Mouse (Mus musculus): ENCODE data around the gene Spata7. TPM values are rescaled to one million over a fixed set of nuclear protein-coding genes. Genes with fewer than 3 reads are reported as not detected.

The Spata7 gene
- total RNA-seq, 2 experiments from 2014 or later = 7.4 to 7.7 TPM

- intact Hi-C loops (cut with DNase I) = no loop called here
- peak; percentile 29 to 34 for DNase-seq
Measured at GRCm38 (mm10) chr12:98669864-98670263, 41.9 kb downstream of the Spata7 start.

GRCm38 (mm10) chr12:98670429-98670828 lies 42.5 kb downstream of the Spata7 start:
- intact Hi-C loops (cut with DNase I) = no loop called here
- DNase-seq = no peak

- intact Hi-C loops (cut with DNase I) = loop anchor here (2.0 kb wide), 1 partner anchor 211 kb away; no protein-coding TSS in a partner anchor
- no peak for DNase-seq
Measured at GRCm38 (mm10) chr12:98673879-98674278, 45.9 kb downstream of the Spata7 start.

- intact Hi-C loops (cut with DNase I) = loop anchor here (2.0 to 5.0 kb wide), 4 partner anchors 63 to 210 kb away; partner anchors contain the start of gene Ptpn21
- peak; percentile 83 to 89 for DNase-seq
Measured at GRCm38 (mm10) chr12:98674627-98675143, 46.7 kb downstream of the Spata7 start.

- no peak for DNase-seq
- intact Hi-C loops (cut with DNase I) = loop anchor here (5.0 kb wide), 3 partner anchors 60 to 100 kb away; partner anchors contain the start of gene Ptpn21
Measured at GRCm38 (mm10) chr12:98676861-98677260, 48.9 kb downstream of the Spata7 start.

- intact Hi-C loops (cut with DNase I) = loop anchor here (5.0 kb wide), 3 partner anchors 60 to 100 kb away; partner anchors contain the start of gene Ptpn21
- DNase-seq = no peak
Measured at GRCm38 (mm10) chr12:98677336-98677735, 49.4 kb downstream of the Spata7 start.

GRCm38 (mm10) chr12:98679906-98680305 lies 51.9 kb downstream of the Spata7 start:
- intact Hi-C loops (cut with DNase I) = loop anchor here (5.0 kb wide), 3 partner anchors 57 to 97 kb away; partner anchors contain the start of gene Ptpn21
- DNase-seq = no peak

GRCm38 (mm10) chr12:98682196-98682595 lies 54.2 kb downstream of the Spata7 start:
- no peak for DNase-seq
- intact Hi-C loops (cut with DNase I) = no loop called here

GRCm38 (mm10) chr12:98683171-98683570 lies 55.2 kb downstream of the Spata7 start:
- DNase-seq = peak in 1 of 2 experiments; percentile 8
- intact Hi-C loops (cut with DNase I) = no loop called here

- DNase-seq = peak in 1 of 2 experiments; percentile 13
Measured at GRCm38 (mm10) chr12:98683574-98683973, 55.6 kb downstream of the Spata7 start.

GRCm38 (mm10) chr12:98690230-98690629 lies 62.3 kb downstream of the Spata7 start:
- intact Hi-C loops (cut with DNase I) = no loop called here
- no peak for DNase-seq

More at GRCm38 (mm10) chr12:98683574-98683973, 55.6 kb downstream of the Spata7 start:
- intact Hi-C loops (cut with DNase I) = no loop called here

- DNase-seq = no peak
Measured at GRCm38 (mm10) chr12:98697202-98697601, 69.2 kb downstream of the Spata7 start.

GRCm38 (mm10) chr12:98701564-98701963 lies 73.6 kb downstream of the Spata7 start:
- intact Hi-C loops (cut with DNase I) = no loop called here
- no peak for DNase-seq

More at GRCm38 (mm10) chr12:98697202-98697601, 69.2 kb downstream of the Spata7 start:
- intact Hi-C loops (cut with DNase I) = no loop called here

GRCm38 (mm10) chr12:98703554-98703953 lies 75.6 kb downstream of the Spata7 start:
- intact Hi-C loops (cut with DNase I) = no loop called here
- DNase-seq = no peak

- DNase-seq = no peak
- intact Hi-C loops (cut with DNase I) = no loop called here
Measured at GRCm38 (mm10) chr12:98703961-98704360, 76.0 kb downstream of the Spata7 start.

GRCm38 (mm10) chr12:98712819-98713218 lies 84.9 kb downstream of the Spata7 start:
- DNase-seq = no peak
- intact Hi-C loops (cut with DNase I) = no loop called here

- DNase-seq = no peak
- intact Hi-C loops (cut with DNase I) = no loop called here
Measured at GRCm38 (mm10) chr12:98713621-98714103, 85.7 kb downstream of the Spata7 start.

GRCm38 (mm10) chr12:98714757-98715156 lies 86.8 kb downstream of the Spata7 start:
- DNase-seq = peak; percentile 27 to 31
- intact Hi-C loops (cut with DNase I) = no loop called here

GRCm38 (mm10) chr12:98716142-98716541 lies 88.2 kb downstream of the Spata7 start:
- intact Hi-C loops (cut with DNase I) = no loop called here
- DNase-seq = no peak
